ENCODE assay signal across 15 mouse cellular contexts in the genomic region with DNA sequence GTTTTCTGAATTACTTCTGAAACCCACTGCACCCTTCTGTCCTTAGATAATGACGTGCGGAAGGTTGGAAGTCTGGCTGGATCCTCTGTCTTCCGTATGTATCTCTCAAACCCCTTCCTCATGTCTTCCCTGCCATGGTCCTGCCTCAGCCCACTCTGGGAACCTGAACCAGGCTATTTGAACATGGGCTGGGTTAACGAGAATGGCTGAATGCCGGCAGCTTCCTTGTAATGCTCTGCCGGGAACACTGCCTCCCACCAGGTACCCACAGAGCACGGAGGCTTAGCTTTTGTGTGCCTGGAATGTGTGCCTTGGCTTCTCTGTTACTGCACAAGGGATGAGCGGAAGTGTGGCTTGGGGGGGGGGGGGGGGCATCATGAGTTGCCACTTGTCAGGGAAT.
"Had no signal": no experiment of that assay in that cellular context is flagged by ENCODE, and none has a peak within 500 bp of the region (broad histone marks: within the 10 kb centered on the region; RNA-seq: fewer than 3 reads in every experiment).

No protein-coding gene starts in this region.

- H3K4me3 ChIP-seq: limb, embryonic 12.5 days; limb, embryonic 15.5 days; midbrain, embryonic 10.5 days; neural tube, embryonic 12.5 days; neural tube, embryonic 15.5 days had no signal

- H3K4me1 ChIP-seq: limb, embryonic 12.5 days; limb, embryonic 15.5 days; neural tube, embryonic 12.5 days had no signal

- DNase-seq: kidney, adult 2 months; kidney, postnatal 25 days; liver, postnatal 0 days; lung, embryonic 14.5 days; midbrain, embryonic 14.5 days; right cerebral cortex, adult 18-20 months; right cerebral cortex, postnatal 25 days; thymus, adult 18-20 months; thymus, postnatal 14 days; thymus, postnatal 4 days had no signal

- H3K9me3 ChIP-seq: limb, embryonic 12.5 days; limb, embryonic 15.5 days; midbrain, embryonic 10.5 days; neural tube, embryonic 12.5 days; neural tube, embryonic 15.5 days had no signal

- H3K36me3 ChIP-seq: limb, embryonic 12.5 days; limb, embryonic 15.5 days; midbrain, embryonic 10.5 days; neural tube, embryonic 12.5 days had no signal

- H3K27me3 ChIP-seq: limb, embryonic 12.5 days; limb, embryonic 15.5 days; neural tube, embryonic 12.5 days; neural tube, embryonic 15.5 days had no signal
